Mouse (Mus musculus): ENCODE results near the gene Pianp.

GRCm38 (mm10) chr6:124964638-124965037 is 31.9 kb upstream of the Pianp start:
- TF ChIP-seq CTCF (IDR thresholded peaks at IDR 0.05; ENCODE audit: extremely low read depth, insufficient read depth, low read length) (no peak), POLR2A (IDR thresholded peaks at IDR 0.05; ENCODE audit: extremely low read depth, insufficient read depth, low read length) (no peak)
